Mouse (Mus musculus): ENCODE measurements at regions not wholly inside any gene's neighbourhood (a gene's known extent, or its start where the extent isn't known, plus 50 kb on each side); places are given as distances from the start of the nearest gene placed in this dataset.

DNA sequence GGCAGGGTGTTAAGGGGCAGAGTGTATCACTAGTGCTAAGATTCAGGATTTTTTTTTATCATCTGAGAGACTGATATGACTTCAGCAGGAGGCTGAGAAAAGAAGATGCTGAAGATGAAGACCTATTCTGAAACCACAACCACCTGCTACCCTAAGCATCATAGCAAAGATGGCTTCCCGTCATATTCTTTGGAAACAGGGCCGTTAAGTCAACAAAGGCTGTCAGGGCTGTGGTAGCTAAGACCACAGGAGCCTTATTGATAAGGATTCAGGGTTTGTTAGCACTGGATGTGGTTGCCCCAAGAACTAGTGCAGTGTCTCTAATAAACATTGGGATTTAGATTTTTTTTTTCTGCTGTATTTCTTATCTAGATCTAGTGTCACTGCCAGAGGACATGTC lies 56.7 kb upstream of the Rasgrp1 start:
- peak; percentile 75 for DNase-seq (ENCODE audit: low read depth)

DNA sequence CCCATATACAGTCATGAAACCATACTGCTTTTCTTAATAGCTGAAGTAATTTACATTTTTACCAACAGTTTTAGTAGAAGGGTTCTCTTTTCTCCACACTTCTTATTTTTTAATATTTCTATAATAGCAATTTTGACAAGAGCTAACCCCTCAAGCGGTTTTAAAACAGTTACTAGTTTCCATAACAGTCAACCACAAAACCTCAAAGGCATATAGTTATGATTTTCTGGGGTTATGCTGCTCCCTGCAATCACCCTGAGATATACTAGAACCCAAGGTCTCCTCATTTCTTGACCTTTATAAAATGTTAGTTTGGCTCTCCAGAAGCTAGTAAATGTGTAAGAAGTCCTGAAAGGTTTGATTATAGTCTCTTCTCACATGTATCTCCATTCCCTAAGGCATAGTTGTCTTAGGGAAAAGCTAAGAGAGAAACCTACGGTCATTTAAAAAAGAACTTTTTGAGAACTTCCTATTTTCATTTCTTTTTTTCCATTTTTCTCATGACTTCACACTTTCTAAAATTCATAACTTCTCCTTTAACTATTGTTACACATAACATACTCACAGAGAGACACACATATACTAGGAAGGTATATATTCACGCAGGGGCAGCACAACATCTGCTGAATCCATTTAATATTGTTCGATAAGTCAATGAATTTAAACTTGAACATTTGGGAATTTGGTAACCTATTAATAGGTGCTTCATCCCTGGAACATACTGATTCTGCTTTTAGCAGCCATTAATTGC lies 60.8 kb upstream of the Rasgrp1 start:
- DNase-seq (ENCODE audit: low read depth) = peak; percentile 67

DNA sequence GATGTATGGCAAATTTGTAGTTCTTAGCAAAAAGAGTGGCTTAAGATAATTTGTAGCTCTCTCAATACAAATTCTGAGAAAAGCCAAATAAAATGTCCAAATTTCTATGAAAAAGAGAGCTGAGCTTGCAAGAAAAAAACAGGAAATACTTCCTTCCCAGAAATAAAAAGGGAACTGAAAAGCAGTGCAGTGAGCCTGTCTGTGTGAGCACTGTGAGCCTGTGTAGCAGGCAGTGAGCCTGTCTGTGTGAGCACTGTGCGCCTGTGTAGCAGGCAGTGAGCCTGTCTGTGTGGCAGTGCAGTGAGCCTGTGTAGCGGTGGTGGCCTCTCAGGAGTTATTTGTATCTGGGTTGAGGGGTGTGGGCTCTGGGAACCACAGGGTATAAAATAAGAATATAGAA lies 62.7 kb upstream of the Rasgrp1 start:
- DNase-seq (ENCODE audit: low read depth) = no peak

DNA sequence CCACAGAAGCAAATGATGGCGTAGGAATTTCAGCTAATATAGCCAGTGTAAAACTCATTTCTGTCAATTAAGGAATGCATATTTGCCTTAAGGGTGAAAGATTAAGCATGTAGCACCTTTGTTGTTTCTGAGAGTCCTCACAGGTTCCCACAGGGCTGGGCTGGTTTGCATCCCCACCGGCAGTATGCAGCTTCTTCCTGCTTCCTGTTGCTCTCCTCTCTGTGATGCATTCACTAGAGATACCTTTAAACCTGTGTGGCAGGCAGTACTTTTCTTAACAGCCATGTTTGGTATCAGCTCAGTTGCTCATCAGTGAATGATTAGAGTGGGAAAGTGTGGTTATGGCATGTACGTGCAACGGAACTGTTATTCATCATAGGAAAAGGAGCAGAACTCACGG lies 65.4 kb upstream of the Rasgrp1 start:
- DNase-seq (ENCODE audit: low read depth) = peak; percentile 50

DNA sequence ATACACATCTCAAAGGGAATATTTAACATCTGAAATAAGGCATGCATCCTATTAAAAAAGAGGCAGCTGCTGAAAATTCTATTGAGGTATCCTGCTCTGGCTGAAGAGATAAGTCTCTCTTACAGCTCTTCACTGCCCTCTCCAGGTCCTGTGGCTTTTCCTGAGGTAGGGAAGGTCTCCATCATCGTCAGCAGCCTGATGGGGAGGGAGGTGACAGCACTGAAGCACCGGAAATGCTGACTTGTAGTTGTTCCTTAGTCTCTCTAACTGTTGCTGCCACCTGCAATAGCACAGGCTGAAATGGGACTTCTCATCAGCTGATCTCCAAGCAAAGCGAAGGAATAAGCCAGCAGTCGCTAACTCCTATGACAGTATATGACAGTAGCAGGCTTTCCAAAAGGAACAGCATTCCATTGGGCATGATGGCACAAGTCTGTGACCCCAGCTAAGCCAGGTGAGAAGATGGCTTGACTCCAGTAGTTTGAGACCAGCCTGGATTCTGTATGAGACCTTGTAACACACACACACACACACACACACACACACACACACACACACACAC lies 69.3 kb upstream of the Rasgrp1 start:
- peak; percentile 64 for DNase-seq (ENCODE audit: low read depth)

DNA sequence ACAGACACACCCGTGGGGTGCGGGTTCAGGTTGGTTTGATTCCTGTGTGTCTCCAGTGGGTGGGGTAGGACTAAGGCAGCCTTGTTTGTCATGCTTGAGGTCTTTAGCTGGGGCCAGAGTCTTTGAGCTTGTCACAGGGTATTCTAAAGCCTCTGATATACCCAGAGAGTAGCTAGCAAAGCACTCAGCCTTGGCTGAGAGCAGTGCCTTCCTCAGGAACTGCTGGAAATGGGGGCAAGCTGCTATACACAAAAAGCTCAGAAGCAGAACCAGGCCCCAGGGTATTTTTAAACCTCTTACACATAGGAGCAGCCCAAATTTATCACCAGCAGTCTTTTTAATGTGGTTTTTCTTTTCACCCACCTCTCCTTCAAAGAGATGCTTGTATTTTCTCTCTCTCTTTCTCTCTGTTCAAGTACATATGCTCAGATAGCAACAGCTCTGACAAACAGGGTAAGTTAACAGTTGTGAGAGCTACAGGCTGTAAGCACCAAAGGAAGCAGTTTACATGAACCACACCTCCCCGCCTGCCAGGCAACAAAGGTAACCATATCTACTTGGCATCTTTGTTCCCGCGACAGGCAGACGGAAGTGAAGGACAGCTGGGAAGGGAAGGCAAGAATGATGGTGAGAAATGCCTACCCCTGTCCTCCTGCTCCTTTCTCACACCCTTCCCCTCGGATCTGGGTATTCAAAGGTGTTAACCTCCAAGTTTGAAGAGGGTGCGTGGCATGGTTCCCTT lies 74.6 kb upstream of the Rasgrp1 start:
- DNase-seq (ENCODE audit: low read depth) = peak; percentile 76

DNA sequence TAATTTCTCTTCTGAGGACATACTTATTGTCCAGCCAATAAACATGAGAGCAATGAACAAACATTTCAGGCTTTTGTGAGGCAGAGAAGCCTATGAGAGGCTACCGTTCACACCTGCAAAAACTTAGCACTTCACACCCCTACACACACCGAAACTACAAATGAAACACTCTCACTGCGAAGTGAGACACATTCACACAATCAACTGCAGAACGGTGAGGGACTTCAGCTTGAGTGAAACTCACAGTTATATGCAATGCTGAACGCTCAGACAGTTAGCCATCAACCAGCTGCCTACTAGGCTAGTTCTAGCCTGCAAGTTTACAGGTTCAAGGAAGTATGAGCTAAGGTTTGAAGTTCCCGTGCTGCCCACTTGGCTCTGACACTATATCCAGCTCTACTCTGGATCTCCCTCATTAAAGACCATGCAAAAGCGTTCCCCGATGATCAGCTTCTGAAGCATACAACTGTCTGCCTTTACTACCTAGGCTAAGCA lies 75.4 kb upstream of the Rasgrp1 start:
- DNase-seq (ENCODE audit: low read depth) = peak; percentile 66

DNA sequence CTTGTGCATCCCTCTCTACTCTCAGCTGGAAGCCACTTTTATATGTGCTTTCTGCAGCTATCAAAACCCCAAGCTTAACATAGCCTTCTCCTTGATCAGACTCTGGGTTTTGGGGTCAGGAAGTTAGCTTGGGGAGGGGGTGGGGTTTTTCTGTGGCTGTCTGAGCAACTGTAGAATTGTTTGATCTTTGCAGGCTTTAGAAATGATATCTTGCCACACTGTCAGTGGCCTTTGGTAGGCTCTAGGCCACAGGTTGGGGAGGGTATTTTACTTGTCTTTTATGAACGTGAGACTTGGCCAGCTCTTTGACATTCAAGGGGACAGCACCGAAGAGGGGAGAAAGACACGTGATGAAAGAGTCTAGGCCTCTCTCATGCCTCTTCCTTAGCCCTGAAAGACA lies 75.9 kb upstream of the Rasgrp1 start:
- peak; percentile 84 for DNase-seq (ENCODE audit: low read depth)

DNA sequence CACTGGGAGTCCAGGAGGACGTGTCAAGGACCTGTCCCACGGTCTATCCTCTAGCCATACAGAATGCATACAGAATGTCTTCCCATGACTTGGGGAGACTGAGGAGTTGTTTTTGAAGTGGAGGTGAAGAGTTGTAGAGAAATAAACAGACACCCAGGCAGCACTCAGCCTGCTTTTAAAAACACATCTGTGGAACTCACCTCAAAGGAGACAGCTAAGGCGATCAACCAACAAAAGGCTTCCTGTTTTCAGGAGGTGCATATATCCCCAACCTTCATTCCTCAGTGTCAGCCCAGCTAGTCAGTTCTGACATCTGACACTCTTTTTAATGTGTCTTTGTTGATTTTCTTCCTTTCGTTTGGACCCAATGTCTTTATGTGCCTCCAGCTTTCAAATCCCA lies 78.6 kb upstream of the Rasgrp1 start:
- DNase-seq (ENCODE audit: low read depth) = peak; percentile 40

DNA sequence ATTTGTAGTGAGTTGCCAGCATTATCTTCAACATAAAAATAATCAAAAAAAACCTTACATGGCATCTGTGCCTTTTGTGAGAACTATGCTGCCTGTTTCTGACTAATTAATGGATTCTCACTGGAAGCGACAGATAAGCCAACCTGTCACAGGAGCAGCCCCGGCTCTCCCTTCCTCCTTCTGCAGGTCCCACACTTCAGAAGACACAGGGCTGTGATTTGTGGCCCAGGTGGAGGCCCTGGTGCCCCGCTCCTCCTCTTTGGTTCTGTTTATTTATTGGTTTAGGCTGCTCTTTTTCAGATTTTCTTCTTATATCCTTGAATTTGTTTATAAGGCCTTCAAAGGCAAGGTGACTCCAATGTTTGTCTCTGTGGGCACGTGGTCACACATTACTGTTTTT lies 80.0 kb upstream of the Rasgrp1 start:
- no peak for DNase-seq (ENCODE audit: low read depth)

DNA sequence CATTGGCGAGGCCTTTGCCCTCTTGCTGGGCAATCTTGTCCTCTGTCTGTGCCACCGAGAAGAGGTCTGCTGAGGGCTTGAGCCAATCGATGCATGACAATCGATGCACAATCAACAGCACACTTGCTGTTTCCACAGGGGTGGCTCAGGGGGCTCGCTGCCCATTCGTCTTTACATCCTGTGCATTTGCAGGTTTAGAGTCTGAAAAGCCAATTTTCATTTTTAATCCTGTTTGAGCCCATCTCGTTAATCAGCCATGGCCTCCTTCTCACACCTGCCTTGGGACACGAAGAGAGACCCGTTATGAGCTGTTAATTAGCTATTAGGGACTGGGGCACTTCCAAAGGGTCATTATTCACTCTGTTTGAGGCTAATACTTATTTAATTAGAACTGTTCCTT lies 86.4 kb upstream of the Rasgrp1 start:
- no peak for DNase-seq (ENCODE audit: low read depth)

DNA sequence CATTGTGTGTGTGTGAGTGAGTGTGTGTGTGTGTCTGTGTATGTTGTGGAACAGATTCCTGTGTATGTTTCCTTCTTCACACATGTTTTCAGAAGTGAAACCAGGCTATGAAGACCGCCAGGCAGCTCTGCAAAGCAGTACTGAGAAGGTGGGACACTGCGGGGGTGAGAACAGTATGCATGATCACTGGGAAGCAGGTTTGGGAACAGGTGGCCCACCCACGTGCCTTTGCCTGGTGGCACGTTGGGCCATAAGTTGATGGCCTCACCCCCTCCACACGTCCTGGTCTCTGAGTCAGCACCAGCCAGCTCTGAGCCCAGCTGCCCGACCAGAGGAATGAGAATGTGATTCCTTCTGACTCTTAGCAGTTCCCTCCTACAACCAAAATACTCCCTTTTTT lies 89.2 kb upstream of the Rasgrp1 start:
- no peak for DNase-seq (ENCODE audit: low read depth)

DNA sequence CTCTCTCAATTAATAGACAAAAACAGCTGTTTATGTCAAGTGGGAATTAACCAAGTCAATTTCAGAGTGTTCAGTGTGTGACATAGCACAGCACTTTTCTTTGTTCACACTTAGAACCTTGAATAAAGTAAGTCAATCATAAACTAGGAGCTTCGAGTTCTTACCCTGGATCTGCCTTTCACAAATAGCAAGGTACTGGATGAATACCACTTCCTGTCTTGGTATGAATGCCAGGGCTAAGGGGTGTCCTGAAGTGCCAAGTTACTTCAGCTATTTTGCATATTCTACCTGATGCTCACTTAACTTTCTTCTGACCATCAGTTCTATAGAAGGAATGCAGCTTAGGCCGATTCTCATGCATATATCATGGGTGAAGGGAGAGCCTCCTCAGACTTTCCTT lies 90.1 kb upstream of the Rasgrp1 start:
- peak; percentile 52 for DNase-seq (ENCODE audit: low read depth)

DNA sequence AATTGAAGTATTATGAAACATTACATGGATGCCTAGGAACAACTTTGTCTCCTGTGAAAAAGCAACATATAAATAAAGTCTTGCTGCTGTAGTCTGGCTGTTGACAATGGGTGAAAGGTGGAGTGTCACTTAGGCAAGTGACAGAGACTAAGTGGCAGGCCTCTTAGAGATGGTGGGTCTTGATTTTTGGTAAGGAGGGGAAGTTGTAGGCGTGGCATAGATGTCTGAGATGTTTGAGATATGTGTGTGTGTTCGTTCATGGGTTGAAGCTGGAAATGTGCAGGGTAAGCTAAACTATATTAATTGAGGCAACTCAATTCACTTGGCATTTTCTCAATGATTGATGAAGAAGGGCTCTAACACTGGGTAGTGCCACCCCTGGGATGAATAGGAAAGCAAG lies 90.7 kb upstream of the Rasgrp1 start:
- peak; percentile 63 for DNase-seq (ENCODE audit: low read depth)

DNA sequence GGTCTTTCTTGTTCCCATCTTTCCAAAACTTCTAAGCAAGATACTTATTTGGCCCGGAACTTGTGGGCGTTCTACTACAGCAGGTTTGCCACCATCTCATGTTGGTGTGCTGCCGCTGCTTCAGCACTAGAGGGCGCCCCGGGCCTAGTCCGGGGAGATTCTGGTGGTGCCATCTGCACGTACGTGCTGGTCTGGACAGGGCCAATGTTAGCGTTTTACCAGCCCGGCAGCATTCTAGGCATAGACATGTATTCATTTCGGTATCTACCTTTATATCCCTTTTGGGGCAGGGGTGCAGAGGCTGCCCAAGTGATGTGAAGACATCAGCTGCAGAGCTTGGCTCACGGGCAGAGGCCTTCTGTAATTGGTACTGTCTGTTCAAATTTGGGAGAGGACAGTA lies 95.3 kb upstream of the Rasgrp1 start:
- no peak for DNase-seq (ENCODE audit: low read depth)

DNA sequence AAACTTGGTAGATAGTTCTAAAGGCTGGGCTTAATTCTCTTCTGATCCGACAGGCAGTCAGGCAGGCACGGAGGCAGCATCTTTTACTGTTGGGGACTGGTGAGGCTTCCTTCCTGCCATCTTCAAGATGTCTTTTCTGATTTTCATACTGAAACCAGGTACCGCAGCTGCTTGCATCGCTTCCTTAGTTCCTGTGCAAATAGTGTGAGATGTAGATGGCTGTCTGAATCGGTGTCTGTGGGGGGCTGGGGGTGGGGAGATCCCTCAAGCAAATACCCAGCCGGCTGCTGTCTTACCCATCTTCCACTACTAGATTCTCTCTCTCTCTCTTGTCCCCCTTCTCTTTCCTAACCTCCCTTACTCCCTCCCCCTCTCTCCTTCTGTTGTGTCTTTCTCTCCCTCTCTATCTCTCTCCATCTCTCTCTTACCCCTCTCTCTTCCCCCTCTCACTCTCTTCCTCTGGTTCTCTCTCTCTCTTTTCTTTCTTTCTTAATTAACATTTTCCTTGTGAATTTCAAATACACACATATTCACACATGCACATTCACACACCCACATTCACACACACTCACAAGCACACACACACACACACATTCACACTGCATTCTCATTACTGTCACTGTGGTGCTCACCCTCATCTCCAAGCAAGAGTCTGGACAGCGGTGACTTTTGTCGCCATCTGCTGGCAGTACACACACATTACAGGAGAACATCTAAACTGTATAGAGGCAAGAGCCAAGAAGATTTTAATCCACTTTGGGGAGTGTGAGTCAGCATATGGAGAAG lies 96.0 kb upstream of the Rasgrp1 start:
- peak; percentile 94 for DNase-seq (ENCODE audit: low read depth)

DNA sequence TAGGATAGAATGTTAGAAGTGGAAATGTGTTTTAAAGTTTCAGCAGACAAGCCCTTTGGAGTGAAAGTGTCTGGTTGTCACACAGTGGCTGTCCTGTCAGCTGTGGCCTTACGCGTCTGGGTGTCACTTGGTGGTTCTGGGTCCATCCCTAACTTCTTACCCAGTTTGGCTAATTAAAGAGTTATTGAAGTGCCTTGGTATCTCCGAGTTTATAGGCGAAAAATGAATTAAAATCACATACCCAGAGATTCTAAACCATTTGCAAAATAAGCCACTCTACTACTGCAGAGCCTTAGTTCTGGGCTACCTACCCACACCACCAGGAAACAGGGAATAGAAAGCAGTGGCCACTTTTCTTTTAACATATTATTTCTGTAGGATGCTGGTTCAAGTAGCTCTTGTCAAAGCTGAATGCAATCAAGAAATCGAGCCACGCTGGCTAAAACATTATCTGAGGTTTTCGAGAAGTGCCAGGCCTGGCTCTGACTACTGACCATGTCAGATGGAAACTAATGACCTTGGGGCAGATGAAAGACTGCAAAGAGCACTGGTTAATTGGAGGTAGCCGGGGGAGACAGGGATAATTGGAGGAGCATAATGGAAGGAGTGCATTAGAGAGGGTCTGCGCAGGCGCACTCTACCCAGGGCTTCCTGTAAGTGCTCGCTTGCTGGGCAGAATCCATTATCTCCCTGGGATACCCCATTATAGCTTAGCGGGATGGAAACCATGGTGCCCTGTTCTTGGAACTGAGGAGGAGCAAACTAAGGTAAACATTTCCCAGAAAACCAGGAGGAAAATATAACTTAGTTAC lies 96.8 kb upstream of the Rasgrp1 start:
- DNase-seq (ENCODE audit: low read depth) = no peak

DNA sequence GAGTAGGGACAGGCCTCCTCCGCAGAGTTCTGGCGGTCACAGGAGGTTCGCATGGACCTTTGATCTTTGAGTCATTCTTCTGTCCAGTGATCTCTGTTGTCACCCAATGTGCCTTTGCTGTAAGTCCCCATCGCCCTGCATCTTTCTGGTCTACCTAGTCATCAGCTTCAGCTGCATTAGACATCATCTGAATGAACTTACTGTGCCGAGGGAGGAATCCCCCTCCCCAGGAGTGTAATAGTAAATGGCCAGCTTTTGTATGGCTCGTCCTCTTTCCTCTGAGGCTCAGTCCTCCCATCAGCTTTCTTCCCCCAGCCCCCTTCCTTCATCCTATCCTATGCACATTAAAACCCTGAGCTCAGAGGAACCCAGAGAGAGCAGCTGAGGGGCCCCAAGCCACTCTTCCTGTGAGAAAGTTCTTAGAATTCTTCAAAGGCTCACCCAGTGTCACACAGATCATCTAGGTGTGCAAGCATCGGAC lies 98.0 kb upstream of the Rasgrp1 start:
- DNase-seq (ENCODE audit: low read depth) = peak; percentile 70

DNA sequence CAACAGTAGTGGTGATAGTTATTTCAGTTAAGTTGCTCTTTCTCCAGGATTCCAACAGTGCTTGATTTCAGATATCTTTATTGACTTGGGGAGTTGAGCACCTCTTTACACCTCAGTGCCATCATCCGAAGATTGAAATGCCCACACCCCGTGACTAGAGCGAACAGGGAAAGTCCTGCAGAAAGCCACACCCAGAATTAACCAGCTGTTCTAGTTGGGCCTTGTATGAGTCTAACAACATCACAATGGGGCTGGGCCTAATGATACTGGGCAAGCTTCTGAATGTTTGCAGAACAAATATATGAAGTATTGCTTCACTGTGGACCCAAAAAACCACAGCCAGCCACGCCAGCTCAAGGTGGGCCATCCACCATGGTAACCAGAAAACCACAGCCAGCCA lies 100.1 kb upstream of the Rasgrp1 start:
- DNase-seq (ENCODE audit: low read depth) = peak; percentile 68

DNA sequence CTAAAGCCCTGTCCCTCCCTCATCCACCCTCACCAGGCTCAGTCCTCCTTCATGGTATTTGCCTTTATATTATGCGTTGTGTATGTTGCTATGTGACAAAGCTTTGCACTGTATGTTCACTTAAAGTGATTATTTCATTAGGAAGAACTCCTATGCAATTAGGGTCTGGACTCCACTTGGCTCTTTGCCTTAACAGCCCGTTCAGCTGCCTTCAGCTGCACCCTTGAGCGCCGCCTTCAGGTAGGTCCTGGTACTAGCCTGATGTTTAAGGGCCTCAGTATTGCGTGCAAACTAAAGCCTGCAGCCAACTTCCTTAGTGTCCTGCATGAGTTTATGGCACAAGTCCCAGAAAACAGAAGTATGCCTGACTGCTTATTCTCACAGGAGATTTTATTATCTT lies 101.9 kb upstream of the Rasgrp1 start:
- peak; percentile 86 for DNase-seq (ENCODE audit: low read depth)

DNA sequence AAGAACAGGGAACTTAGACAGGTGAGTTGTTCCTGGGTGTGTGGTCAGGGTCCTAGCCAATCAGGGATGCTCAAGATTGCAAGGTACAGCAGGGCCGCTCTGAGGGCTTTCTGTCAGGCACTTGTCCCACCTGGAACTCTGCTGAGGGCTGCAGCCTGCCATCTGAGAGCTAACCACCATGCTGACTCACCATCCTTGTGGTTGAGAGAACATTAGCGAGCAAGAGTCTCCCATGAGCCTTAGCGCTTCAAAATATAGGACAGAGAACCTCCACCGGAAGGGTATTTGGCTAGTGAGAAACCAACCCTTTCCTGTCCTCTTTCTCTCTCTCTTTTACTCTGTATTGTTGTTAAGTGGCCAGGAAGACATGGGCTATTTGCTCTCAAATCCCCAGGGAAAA lies 104.1 kb upstream of the Rasgrp1 start:
- peak; percentile 90 for DNase-seq (ENCODE audit: low read depth)

Data from induced T-regulatory cell, adult 2 months (primary cell).